Mouse (Mus musculus) small intestine, adult 2 months (tissue): Measurements from ENCODE around the gene Yy2.

Source experiments
- CTCF ChIP-seq: fragments of 200-500 bp; IDR thresholded peaks from 2 replicates; pipeline ENCODE4 v1.5.1; 2012; ENCODE audit warnings: low read depth, mild to moderate bottlenecking, control low read depth, inconsistent platforms, low read length, moderate library complexity, mixed read lengths; ENCODE audit not compliant: insufficient replicate concordance, insufficient read length; ENCODE audit errors: extremely low read depth
- POLR2A ChIP-seq: fragments of 200-500 bp; IDR thresholded peaks from 2 replicates; pipeline ENCODE4 v1.6.1; 2012; ENCODE audit warnings: low read depth, mild to moderate bottlenecking, control low read depth, inconsistent platforms, low read length, moderate library complexity

DNA sequence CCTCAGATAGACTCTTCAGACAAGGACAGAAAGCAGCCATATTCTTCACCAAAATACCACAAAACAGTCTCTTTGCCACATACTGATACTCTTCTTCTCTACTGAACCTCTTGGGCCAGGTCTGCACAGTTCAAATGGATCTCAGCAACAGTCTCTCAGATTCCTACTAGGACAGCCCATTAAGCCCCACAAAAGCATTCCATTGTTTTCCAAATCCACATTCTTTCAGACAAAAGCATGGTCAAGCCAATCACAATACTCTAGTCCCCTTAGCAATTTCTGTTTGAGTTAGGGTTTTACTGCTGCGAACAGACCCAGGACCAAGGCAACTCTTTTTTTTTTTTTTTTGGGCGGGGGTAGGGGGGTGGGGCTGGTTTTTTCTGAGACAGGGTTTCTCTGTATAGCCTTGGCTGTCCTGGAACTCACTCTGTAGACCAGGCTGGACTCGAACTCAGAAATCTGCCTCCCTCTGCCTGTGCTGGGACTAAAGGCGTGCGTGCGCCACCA lies 10.4 kb upstream of the Yy2 start:
- TF ChIP-seq POLR2A (no peak), CTCF (no peak)
